In the genomic region with DNA sequence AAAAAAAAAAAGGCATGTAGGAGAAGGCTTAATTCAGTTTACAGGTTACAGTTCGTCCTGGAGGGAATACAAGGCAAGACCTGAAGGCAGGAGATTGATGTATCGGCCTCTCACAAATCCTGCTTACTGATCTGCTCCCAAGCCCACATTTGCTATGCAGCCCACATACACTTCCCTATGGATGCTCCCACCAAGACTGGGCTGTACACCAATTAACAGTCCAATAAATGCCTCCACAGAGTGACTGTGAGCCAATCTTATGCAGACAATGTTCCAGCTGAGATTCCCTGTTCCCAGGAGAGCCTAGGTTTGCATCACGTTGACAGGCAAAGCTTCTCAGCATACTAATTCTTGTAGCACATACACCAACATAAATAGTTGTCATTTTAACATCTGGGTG, we compare ENCODE assay signal across 26 mouse cellular contexts.
DNase-seq lines count a peak whose midpoint lies in the region; ATAC-seq and TF ChIP-seq lines count a peak whose summit lies in the region.
"Had no signal": no experiment of that assay in that cellular context is flagged by ENCODE, and none has a peak within 500 bp of the region (broad histone marks: within the 10 kb centered on the region; RNA-seq: fewer than 3 reads in every experiment).

No protein-coding gene starts in this region.

- H3K9ac ChIP-seq in neural tube, embryonic 12.5 days, result no peak overlapping the region
- H3K9ac ChIP-seq in hindbrain, postnatal 0 days (replicated peaks; ENCODE audit: low read length), result no peak overlapping the region
- H3K9ac ChIP-seq in midbrain, embryonic 15.5 days, result no peak overlapping the region
- H3K9ac ChIP-seq: embryonic facial prominence, embryonic 15.5 days; forebrain, embryonic 12.5 days; forebrain, postnatal 0 days; limb, embryonic 12.5 days; liver, embryonic 15.5 days; lung, embryonic 15.5 days; stomach, embryonic 15.5 days had no signal

- no peak overlapping the region for H3K27ac ChIP-seq in neural tube, embryonic 12.5 days
- no peak overlapping the region for H3K27ac ChIP-seq in hindbrain, postnatal 0 days
- H3K27ac ChIP-seq in midbrain, embryonic 15.5 days, result no peak overlapping the region
- H3K27ac ChIP-seq: embryonic facial prominence, embryonic 10.5 days; embryonic facial prominence, embryonic 15.5 days; forebrain, embryonic 12.5 days; layer of hippocampus, adult 2 months; left cerebral cortex, adult 2 months; limb, embryonic 12.5 days; liver, embryonic 15.5 days; lung, embryonic 15.5 days; stomach, embryonic 15.5 days had no signal

- H3K9me3 ChIP-seq in neural tube, embryonic 12.5 days, result no peaks in the 10 kb centered on the region
- no peaks in the 10 kb centered on the region for H3K9me3 ChIP-seq in hindbrain, postnatal 0 days (ENCODE audit: low read length)
- H3K9me3 ChIP-seq in midbrain, embryonic 15.5 days, result no peaks in the 10 kb centered on the region
- H3K9me3 ChIP-seq: embryonic facial prominence, embryonic 10.5 days; embryonic facial prominence, embryonic 15.5 days; forebrain, embryonic 12.5 days; limb, embryonic 12.5 days; liver, embryonic 15.5 days; lung, embryonic 15.5 days; stomach, embryonic 15.5 days had no signal

- H3K27me3 ChIP-seq in neural tube, embryonic 12.5 days (replicated peaks), result no peaks in the 10 kb centered on the region
- no peaks in the 10 kb centered on the region for H3K27me3 ChIP-seq in hindbrain, postnatal 0 days (ENCODE audit: insufficient read depth, low read length)
- no peaks in the 10 kb centered on the region for H3K27me3 ChIP-seq in midbrain, embryonic 15.5 days (replicated peaks)
- H3K27me3 ChIP-seq: embryonic facial prominence, embryonic 15.5 days; forebrain, embryonic 12.5 days; limb, embryonic 12.5 days; liver, embryonic 15.5 days; lung, embryonic 15.5 days; stomach, embryonic 15.5 days had no signal

- peak; percentile 65 for ATAC-seq in neural tube, embryonic 12.5 days (ENCODE audit: low FRiP score, low read depth)
- ATAC-seq in hindbrain, postnatal 0 days, result no peak
- ATAC-seq in midbrain, embryonic 15.5 days (replicated peaks), result peak; percentile 80
- ATAC-seq: CD4-positive, CD25-positive, alpha-beta regulatory T cell, adult 4 months; forebrain, postnatal 0 days; intestine, embryonic 16.5 days had no signal

- no peak overlapping the region for H3K4me3 ChIP-seq in neural tube, embryonic 12.5 days
- no peak overlapping the region for H3K4me3 ChIP-seq in hindbrain, postnatal 0 days (ENCODE audit: low read length)
- no peak overlapping the region for H3K4me3 ChIP-seq in midbrain, embryonic 15.5 days
- H3K4me3 ChIP-seq: embryonic facial prominence, embryonic 10.5 days; embryonic facial prominence, embryonic 15.5 days; forebrain, embryonic 12.5 days; layer of hippocampus, adult 2 months; left cerebral cortex, adult 2 months; limb, embryonic 12.5 days; liver, embryonic 15.5 days; lung, embryonic 15.5 days; stomach, embryonic 15.5 days had no signal

- no peak overlapping the region for H3K4me2 ChIP-seq in neural tube, embryonic 12.5 days (replicated peaks)
- no peak overlapping the region for H3K4me2 ChIP-seq in hindbrain, postnatal 0 days (ENCODE audit: low read depth, low read length)
- H3K4me2 ChIP-seq in midbrain, embryonic 15.5 days, result no peak overlapping the region
- H3K4me2 ChIP-seq: embryonic facial prominence, embryonic 15.5 days; forebrain, embryonic 12.5 days; limb, embryonic 12.5 days; liver, embryonic 15.5 days; lung, embryonic 15.5 days; stomach, embryonic 15.5 days had no signal

- no peak for DNase-seq in neural tube, embryonic 10.5 days (ENCODE audit: extremely low spot score, low spot score)
- DNase-seq in hindbrain, postnatal 0 days (ENCODE audit: low spot score), result peak; percentile 2
- no peak for DNase-seq in cerebellum, postnatal 14 days
- no peak for DNase-seq in thymus, adult 18-20 months
- no peak for DNase-seq in lung, adult 18-20 months
- DNase-seq: adrenal gland, postnatal 25 days; cerebellum, adult 2 months; cerebellum, postnatal 25 days; forebrain, postnatal 0 days; heart, postnatal 14 days; kidney, postnatal 25 days; right cerebral cortex, postnatal 25 days; thymus, postnatal 25 days had no signal

- TF ChIP-seq CTCF in hindbrain, postnatal 0 days (IDR thresholded peaks at IDR 0.05; ENCODE audit: low read depth), result no peak

- WGBS in neural tube, embryonic 12.5 days, result 56% methylated on average over 3 of the region's 3 CpGs
- WGBS in hindbrain, postnatal 0 days, result 46% methylated on average over 3 of the region's 3 CpGs
- 50% methylated on average over 3 of the region's 3 CpGs for WGBS in midbrain, embryonic 15.5 days

- H3K36me3 ChIP-seq in neural tube, embryonic 12.5 days, result no peaks in the 10 kb centered on the region
- H3K36me3 ChIP-seq in hindbrain, postnatal 0 days (ENCODE audit: insufficient read depth, low read length), result no peaks in the 10 kb centered on the region
- no peaks in the 10 kb centered on the region for H3K36me3 ChIP-seq in midbrain, embryonic 15.5 days (replicated peaks)
- H3K36me3 ChIP-seq: embryonic facial prominence, embryonic 10.5 days; embryonic facial prominence, embryonic 15.5 days; forebrain, embryonic 12.5 days; limb, embryonic 12.5 days; liver, embryonic 15.5 days; lung, embryonic 15.5 days; stomach, embryonic 15.5 days had no signal

- no peaks in the 10 kb centered on the region for H3K4me1 ChIP-seq in neural tube, embryonic 12.5 days
- H3K4me1 ChIP-seq in hindbrain, postnatal 0 days (ENCODE audit: insufficient read depth, low read length), result no peaks in the 10 kb centered on the region
- H3K4me1 ChIP-seq in midbrain, embryonic 15.5 days, result no peaks in the 10 kb centered on the region
- H3K4me1 ChIP-seq: embryonic facial prominence, embryonic 10.5 days; embryonic facial prominence, embryonic 15.5 days; forebrain, embryonic 12.5 days; limb, embryonic 12.5 days; liver, embryonic 15.5 days; lung, embryonic 15.5 days; stomach, embryonic 15.5 days had no signal
